Mouse (Mus musculus) lung, postnatal 10 days (tissue): Measurements from ENCODE around the gene Gatc.
"Not testable (repeated sequence)": the region's sequence is repeated elsewhere in the genome, so short reads cannot be mapped to it uniquely, and the experiment has no call there.

Source experiments
- DNase-seq: peaks from one replicate; pipeline ENCODE4 v3.0.0; 2021

The Gatc gene

GRCm38 (mm10) chr5:115327610-115328548, 13.1 kb downstream of the Gatc start:
- DNase-seq, result peak; percentile 49

DNA sequence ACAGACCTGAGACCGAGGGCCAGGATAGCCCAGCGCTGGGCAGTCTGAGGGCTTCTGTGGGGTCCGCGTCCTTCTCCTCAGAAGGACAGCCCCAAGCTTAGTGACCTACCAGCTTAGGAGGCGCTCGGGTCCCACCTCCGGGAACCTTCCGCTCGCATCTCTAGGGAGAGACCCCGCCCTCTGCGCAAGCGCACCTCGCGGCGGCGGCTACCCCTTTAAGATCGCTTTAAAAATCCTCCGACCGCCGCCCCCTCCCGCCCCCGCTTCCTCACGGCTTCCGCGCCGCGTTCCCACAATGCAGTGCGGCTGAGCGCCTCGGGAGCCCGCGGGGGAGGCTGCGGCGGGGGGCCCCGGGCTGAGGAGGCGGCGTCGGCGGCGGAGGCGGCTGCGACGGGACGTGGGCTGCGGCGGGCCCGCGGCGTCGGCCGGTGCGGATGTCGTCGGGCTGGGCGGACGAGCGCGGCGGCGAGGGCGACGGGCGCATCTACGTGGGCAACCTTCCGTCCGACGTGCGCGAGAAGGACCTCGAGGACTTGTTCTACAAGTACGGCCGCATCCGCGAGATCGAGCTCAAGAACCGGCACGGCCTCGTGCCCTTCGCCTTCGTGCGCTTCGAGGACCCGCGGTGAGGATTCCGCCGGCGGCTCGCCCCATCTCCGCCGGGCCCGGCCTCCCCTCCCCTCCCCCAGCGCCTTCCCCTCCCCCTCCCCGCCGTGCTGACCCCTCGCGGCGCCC, 13.9 kb downstream of the Gatc start, which contains the start of gene Srsf9:
Gene Srsf9, plus strand, starts transcription at position 303 of the 735 bp plus-strand sequence.
- DNase-seq, result peak; percentile 97

- DNase-seq, result peak; percentile 11
Observed at GRCm38 (mm10) chr5:115326256-115326831, 14.6 kb downstream of the Gatc start.

- DNase-seq, result peak; percentile 95
Observed at GRCm38 (mm10) chr5:115319004-115319940, 21.7 kb downstream of the Gatc start.

DNA sequence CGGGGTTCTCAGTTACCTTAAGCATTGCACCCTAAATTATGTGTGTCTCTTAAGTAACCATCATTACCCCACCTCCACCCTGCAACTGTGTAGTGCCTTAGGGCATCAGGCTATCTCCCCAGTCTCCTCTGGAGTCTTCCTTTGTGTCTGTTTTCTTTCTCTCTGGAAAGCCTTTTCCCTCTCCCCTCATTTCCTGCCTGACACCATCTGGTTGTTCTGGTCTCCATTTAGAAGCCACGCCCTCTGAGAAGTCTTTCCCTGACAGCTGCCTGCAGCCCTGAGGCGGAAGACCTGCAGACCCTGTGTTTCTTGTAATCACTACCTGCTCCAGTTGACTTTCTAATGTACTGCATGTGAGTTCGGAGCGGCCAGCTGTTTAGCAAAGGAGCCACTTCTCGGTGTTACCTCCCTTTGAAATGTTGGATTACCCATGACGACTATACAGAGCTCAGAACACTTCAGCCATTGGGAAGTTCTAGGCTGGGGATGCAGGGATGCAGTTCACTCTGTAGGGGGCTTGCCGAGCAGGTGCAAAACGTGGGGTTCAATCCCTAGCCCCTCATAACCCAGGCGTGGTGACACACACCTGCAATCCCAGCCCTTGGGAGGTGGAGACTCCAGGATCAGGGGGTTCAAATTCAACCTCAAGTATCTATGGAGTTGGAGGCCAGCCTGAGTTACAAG, 23.2 kb downstream of the Gatc start:
- DNase-seq, result peak; percentile 58

DNA sequence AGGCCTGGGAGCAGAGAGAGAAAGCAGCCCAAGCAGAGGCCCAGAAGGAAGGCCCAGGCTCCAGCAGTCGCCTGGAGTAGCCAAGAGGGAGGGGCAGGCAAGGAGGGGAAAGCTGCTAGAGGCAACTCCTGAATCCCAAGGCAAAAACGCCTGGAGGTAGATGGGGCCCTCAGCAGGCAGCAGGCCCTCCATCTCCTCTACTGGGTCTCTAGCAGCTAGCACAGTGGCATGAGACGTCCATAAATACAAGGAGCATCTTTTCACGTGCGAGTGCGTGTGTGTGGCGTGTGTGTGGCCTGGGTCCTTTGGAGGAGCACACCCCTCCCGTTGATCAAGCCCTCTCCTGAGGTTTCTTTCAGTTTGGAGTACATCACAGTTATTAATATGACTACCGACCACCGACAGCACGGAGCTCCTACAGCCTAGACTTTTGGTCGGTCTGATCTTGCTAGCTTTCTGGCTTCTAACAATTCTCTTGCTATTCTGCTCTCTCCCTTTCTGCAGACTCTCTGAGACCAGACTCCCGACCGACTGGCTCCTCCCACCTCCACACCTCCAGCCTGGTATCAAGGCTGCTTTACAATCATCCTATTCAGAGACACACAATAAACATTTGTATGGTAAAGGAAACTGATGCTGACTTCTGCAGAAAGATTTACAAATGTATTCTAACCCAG, 23.9 kb downstream of the Gatc start:
- peak; percentile 15 for DNase-seq

DNA sequence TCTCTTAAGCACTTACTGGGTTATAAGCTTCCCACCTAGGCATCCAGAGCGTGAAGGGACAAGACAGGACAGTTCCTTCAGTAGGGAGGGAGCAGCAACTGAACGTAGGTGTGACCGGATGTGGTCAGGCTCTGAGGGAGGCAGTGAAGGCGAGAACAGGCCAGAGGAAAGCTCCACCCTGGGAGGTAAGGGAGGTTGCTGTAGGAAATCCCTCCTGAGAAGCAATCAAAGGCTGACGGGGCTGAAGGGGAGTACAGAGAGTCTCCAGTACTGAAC, 27.4 kb downstream of the Gatc start:
- DNase-seq, result no peak

GRCm38 (mm10) chr5:115312816-115313667, 27.9 kb downstream of the Gatc start:
- peak; percentile 31 for DNase-seq

GRCm38 (mm10) chr5:115312354-115312753, 28.6 kb downstream of the Gatc start:
- no peak for DNase-seq

GRCm38 (mm10) chr5:115302190-115302589, 38.8 kb downstream of the Gatc start:
- DNase-seq, result not testable (repeated sequence)

- DNase-seq, result no peak
Observed at GRCm38 (mm10) chr5:115301615-115302014, 39.4 kb downstream of the Gatc start.

DNA sequence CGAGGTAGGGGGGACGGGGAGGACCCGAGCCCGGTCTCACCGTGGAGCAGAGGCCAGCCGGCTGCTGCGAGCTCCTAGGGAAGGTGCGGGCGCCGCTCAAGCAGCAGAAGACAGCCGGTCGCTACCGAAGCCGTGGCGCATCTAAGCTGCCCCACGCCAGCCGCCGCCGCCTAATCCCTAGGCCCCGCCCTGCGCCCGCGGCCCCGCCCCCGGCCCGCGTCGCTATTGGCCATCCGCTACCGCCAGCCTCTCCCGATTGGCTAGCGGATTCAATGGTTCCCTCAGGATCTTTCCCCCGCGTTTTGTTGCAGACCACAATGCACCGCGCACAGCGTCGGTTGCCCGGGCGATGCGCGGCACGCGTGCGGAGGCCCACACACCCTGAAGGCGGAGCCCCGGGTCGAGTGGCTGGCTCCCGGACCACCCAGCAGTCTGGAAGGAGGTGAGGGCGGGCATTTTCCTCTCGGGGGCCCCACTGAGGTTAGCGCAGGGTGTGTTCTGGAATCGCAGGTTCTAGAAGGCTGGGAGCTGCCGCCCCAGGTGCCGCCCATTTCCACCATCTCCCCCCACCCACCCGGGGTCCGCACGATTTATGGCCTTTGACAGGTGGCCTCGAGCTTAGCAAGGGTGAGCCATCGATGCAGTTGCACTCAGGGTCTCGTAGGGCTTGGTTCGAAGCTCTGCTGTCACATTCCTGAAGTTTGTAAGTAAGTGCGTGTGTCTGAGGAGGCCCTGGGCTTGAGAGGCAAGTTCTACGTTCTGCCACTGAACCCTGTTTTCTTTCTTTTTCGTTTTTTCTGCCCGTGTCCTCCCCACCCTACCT, 40.0 kb downstream of the Gatc start, which contains the start of gene Dynll1:
Gene Dynll1, minus strand, starts transcription at position 208 of the 823 bp plus-strand sequence.
- peak; percentile 99 for DNase-seq

GRCm38 (mm10) chr5:115300035-115300744, 40.8 kb downstream of the Gatc start:
- peak; percentile 86 for DNase-seq

- no peak for DNase-seq
Observed at GRCm38 (mm10) chr5:115296347-115296746, 44.6 kb downstream of the Gatc start.

DNA sequence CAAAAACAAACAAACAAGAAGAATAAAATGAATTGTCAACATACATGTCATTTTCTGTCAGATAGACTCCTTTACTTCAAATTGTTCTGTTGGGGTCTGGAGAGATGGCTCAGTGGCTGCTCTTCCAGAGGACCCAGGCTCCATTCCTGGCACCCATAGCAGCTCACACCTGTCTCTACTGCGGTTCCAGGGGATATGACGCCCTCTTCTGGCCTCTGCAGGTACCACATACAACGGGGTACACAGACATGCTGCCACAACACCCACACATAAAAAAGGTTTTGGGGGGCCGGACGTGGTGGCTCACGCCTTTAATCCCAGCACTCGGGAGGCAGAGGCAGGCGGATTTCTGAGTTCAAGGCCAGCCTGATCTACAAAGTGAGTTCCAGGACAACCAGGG, 46.8 kb downstream of the Gatc start:
- no peak for DNase-seq

DNA sequence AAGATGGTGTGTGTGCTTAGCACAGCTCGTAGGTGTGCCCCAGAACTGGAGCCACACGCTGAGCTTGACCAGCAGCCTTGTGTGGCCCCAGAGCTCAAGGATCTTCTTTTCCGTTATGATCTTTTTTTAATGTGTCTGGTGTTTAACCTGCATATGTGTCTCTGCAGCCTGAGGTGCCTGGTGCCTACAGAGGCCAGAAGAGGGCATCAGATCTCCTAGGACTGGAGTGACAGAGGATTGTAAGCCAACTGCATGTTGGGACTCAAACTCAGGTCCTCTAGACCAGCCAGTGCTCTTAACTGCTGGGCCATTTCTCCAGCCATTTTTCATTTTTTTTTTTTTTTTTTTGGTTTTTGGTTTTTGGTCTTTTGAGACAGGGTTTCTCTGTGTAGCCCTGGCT, 56.2 kb downstream of the Gatc start:
- DNase-seq, result no peak
